Mouse (Mus musculus): ENCODE results near the gene Dtx3l.

GRCm38 (mm10) chr16:35924341-35924740, 14.6 kb downstream of the Dtx3l start:
- TF ChIP-seq CTCF (IDR thresholded peaks at IDR 0.05; ENCODE audit: borderline replicate concordance, control insufficient read depth, extremely low read depth, insufficient read depth, low read length, poor library complexity): no peak
- TF ChIP-seq POLR2A (IDR thresholded peaks at IDR 0.05; ENCODE audit: control insufficient read depth, extremely low read depth, insufficient read depth, low read length, poor library complexity): no peak
